Mouse (Mus musculus) lung, postnatal 0 days (tissue): Measurements from ENCODE around the gene Aven. TPM values are rescaled to one million over a fixed set of nuclear protein-coding genes. Genes with fewer than 3 reads are reported as not detected.
A peak's percentile ranks its signal among the peaks of the same experiment; 100 is the strongest.

Experiments
- ATAC-seq: fragments of 200-750 bp; cut with Nextera tagmentation; 2 replicates; pipeline ENCODE4 v1.8.0; 2017; ENCODE audit warnings: moderate library complexity
- DNase-seq: peaks from one replicate; pipeline ENCODE4 v3.0.0-alpha.2; 2016; ENCODE audit warnings: low spot score
- H3K27ac ChIP-seq: fragments of 300-500 bp; sonication (generic); 2 replicates; pipeline ENCODE4 v1.5.1; 2014; ENCODE audit warnings: antibody characterized with exemption, mild to moderate bottlenecking, low read length, mixed read lengths
- H3K27me3 ChIP-seq: fragments of 300-500 bp; sonication (generic); replicated peaks from 2 replicates; pipeline ENCODE4 v1.6.1; 2014; ENCODE audit warnings: low read length, mixed read lengths; ENCODE audit not compliant: insufficient read depth
- H3K36me3 ChIP-seq: fragments of 300-500 bp; sonication (generic); 2 replicates; pipeline ENCODE4 v1.6.1; 2014; ENCODE audit warnings: low read length, mixed read lengths; ENCODE audit not compliant: insufficient read depth
- H3K4me1 ChIP-seq: fragments of 300-500 bp; sonication (generic); 2 replicates; pipeline ENCODE4 v1.6.1; 2014; ENCODE audit warnings: antibody characterized with exemption, low read depth, low read length, mixed read lengths; ENCODE audit not compliant: insufficient read depth
- H3K4me2 ChIP-seq: fragments of 300-500 bp; sonication (generic); replicated peaks from 2 replicates; pipeline ENCODE4 v1.6.1; 2014; ENCODE audit warnings: low read depth, mild to moderate bottlenecking, low read length, moderate library complexity, mixed read lengths
- H3K4me3 ChIP-seq: fragments of 300-500 bp; sonication (generic); 2 replicates; pipeline ENCODE4 v1.5.1; 2014; ENCODE audit warnings: low read depth, low read length
- H3K9ac ChIP-seq: fragments of 300-500 bp; sonication (generic); replicated peaks from 2 replicates; pipeline ENCODE4 v1.6.1; 2014; ENCODE audit warnings: low read depth, mild to moderate bottlenecking
- H3K9me3 ChIP-seq: fragments of 300-500 bp; sonication (generic); 2 replicates; pipeline ENCODE4 v1.6.1; 2016; ENCODE audit warnings: low read length, mixed read lengths
- CTCF ChIP-seq: IDR thresholded peaks from 2 replicates; pipeline ENCODE4 v1.5.1; 2016; ENCODE audit warnings: antibody characterized with exemption, mild to moderate bottlenecking
- EP300 ChIP-seq: IDR thresholded peaks from 2 replicates; pipeline ENCODE4 v1.6.1; 2016; ENCODE audit warnings: antibody characterized with exemption, mild to moderate bottlenecking, control low read depth
- WGBS: fragments of 180-500 bp; shearing (Covaris S2); extraction: QIAGEN DNeasy Blood & Tissue Kit; methylation state at CpG from one replicate; pipeline ENCODE4 v1.1.7; 2014; 5-methylcytosine and 5-hydroxymethylcytosine counted together
- polyA plus RNA-seq: library from polyadenylated mRNA; unstranded; fragments of >200 nt; fragmentation: Nextera tagmentation; extraction: Ambion mirVana; gene quantifications from 2 replicates; pipeline ENCODE4 v1.2.1, GENCODE M21; 2015

The Aven gene
- polyA plus RNA-seq, 1 experiment from 2014 or later: 2.4 TPM

DNA sequence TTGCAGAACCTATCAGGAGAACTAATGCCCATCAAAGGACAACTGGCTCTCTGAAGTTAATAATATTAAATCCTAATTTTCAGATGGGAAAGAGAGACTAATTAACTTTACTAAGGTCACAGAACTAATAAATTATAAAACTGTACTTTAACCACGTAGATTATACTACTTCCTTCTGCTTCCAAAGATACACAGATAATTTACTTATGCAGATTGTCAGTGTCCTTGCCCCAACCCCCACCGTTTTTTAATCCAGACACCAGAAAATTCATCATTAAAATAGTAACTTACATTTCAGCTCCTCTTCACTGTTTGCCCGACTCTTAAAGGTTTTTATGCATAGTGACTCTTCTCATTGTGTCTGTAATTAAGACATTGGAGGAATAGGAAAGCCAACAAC lies 103.0 kb downstream of the Aven start:
- H3K9ac ChIP-seq: no peak overlapping the region
- no peaks in the 10 kb centered on the region for H3K9me3 ChIP-seq
- WGBS: 75% methylated on average over 3 of the region's 3 CpGs
- ATAC-seq (no peak), DNase-seq (no peak)
- no peak for TF ChIP-seq CTCF
- TF ChIP-seq EP300: no peak
- no peaks in the 10 kb centered on the region for H3K36me3 ChIP-seq
- no peak overlapping the region for H3K4me3 ChIP-seq
- H3K27ac ChIP-seq: no peak overlapping the region
- no peaks in the 10 kb centered on the region for H3K27me3 ChIP-seq
- H3K4me1 ChIP-seq: no peaks in the 10 kb centered on the region
- H3K4me2 ChIP-seq: no peak overlapping the region

DNA sequence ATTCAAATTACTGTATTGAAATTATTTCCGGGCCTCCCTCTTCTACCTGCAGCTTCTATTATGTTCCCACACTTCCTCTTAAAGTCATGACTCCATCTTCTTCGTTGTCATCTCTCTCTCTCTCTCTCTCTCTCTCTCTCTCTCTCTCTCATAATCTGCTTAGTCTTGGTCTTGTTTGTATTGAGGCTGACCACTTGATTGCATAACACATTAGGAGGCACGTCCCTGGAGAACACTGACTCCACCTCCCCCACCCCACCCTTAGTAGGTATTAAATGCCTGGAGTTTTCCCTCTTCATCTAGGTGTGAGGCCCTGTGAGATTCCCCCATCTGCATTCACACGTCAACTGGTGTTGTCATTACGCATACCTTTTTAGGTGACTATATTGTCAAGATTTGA lies 103.7 kb downstream of the Aven start:
- DNase-seq (no peak), ATAC-seq (no peak)
- no peak overlapping the region for H3K4me3 ChIP-seq
- TF ChIP-seq EP300: no peak
- TF ChIP-seq CTCF: no peak
- no peak overlapping the region for H3K27ac ChIP-seq
- no peaks in the 10 kb centered on the region for H3K36me3 ChIP-seq
- 59% methylated on average over 5 of the region's 5 CpGs for WGBS
- H3K27me3 ChIP-seq: no peaks in the 10 kb centered on the region
- H3K9me3 ChIP-seq: no peaks in the 10 kb centered on the region
- H3K4me1 ChIP-seq: no peaks in the 10 kb centered on the region
- no peak overlapping the region for H3K9ac ChIP-seq
- no peak overlapping the region for H3K4me2 ChIP-seq

DNA sequence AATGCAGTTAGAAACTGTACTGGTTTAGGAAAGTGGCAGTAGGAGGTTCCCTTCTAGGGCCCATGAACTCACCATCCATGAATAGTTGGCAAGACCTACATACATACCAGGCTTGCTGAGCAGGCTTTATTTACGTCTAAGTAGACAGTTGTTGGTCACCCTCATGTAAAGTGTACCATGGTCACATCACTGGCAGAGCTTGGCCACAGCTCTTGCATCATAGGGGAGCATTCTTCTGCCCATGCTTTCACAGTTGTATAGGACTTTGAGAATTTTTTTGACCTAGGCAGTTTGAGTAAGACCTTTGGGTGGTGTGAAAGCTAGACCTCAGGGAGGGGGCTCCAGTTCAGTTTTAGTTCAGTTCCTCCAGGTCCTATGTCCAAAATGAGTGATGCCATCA lies 104.3 kb downstream of the Aven start:
- DNase-seq (no peak), ATAC-seq (no peak)
- Histone ChIP-seq H3K27me3 (no peaks in the 10 kb centered on the region), H3K36me3 (no peaks in the 10 kb centered on the region), H3K4me3 (no peak overlapping the region), H3K4me1 (no peaks in the 10 kb centered on the region), H3K9me3 (no peaks in the 10 kb centered on the region), H3K9ac (no peak overlapping the region), H3K4me2 (no peak overlapping the region), H3K27ac (no peak overlapping the region)
- 67% methylated on average over 1 of the region's 1 CpGs for WGBS
- TF ChIP-seq EP300: no peak
- no peak for TF ChIP-seq CTCF

DNA sequence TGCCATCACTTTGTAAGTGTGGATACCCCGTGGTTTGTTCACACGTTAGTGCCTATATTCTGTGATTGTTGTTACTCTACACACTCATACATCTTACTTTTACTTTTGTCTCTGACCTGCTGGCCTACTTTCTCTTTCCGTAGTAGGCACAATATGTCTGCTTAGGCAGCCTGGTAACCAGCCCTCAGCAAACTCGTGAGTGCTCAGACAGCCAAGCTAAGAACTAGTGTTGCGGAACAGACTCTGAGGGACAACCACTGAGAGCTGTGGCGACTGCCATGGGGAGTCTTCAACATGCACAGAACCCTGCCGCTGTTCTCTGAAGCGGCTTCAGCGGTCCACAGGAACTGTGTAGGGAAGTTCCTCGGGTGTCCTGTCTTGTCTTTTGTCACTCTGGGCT lies 107.5 kb downstream of the Aven start:
- ATAC-seq (no peak), DNase-seq (no peak)
- no peak overlapping the region for H3K4me2 ChIP-seq
- no peak overlapping the region for H3K9ac ChIP-seq
- no peak for TF ChIP-seq EP300
- TF ChIP-seq CTCF: no peak
- H3K9me3 ChIP-seq: no peaks in the 10 kb centered on the region
- H3K4me3 ChIP-seq: no peak overlapping the region
- WGBS: 66% methylated on average over 10 of the region's 10 CpGs
- no peaks in the 10 kb centered on the region for H3K4me1 ChIP-seq
- H3K27ac ChIP-seq: no peak overlapping the region
- no peaks in the 10 kb centered on the region for H3K27me3 ChIP-seq
- H3K36me3 ChIP-seq: no peaks in the 10 kb centered on the region

DNA sequence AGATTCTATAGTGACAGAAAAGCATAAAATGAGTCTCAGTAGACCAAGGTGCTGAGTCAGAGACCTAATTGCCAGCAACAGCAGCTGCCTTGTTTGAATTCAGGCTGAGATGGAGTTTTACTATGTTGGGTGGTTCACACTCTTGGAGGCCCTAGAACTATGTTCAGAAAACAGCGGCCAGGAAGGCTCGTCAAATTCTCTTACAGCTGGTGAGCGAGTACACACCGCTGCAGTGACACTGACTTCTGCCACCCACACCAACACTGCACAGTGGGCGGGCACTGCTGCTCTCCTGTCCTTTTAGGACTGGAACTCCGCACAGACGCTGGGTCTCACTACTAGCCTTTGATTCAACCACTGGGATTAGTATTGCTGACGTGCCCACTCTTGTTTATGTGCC lies 109.7 kb downstream of the Aven start:
- ATAC-seq (no peak), DNase-seq (no peak)
- Histone ChIP-seq H3K27ac (no peak overlapping the region), H3K9me3 (no peaks in the 10 kb centered on the region), H3K4me2 (no peak overlapping the region), H3K36me3 (no peaks in the 10 kb centered on the region), H3K4me3 (no peak overlapping the region), H3K4me1 (no peaks in the 10 kb centered on the region), H3K9ac (no peak overlapping the region), H3K27me3 (no peaks in the 10 kb centered on the region)
- TF ChIP-seq EP300 (no peak), CTCF (no peak)
- WGBS: 70% methylated on average over 8 of the region's 8 CpGs

DNA sequence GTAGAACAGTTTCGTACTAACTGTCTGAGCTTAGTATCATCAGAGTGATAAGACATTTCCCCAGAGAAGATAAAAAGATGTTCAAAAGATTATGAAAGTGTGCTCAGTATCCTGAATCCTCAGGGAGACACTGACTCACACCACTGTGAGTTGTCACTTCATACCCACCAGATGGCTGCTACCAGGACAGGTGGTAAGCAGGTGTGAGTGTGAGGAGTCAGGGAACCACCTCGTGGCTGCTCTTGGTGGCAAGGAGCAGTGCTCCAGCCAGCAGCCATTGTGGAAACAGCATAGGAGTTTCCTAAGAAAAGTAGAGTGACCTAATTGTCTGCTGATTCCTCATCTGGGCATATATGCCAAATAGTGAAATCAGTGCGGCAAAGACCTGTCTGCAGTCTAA lies 113.8 kb downstream of the Aven start:
- WGBS: 76% methylated on average over 3 of the region's 3 CpGs
- no peaks in the 10 kb centered on the region for H3K36me3 ChIP-seq
- H3K4me2 ChIP-seq: no peak overlapping the region
- no peaks in the 10 kb centered on the region for H3K9me3 ChIP-seq
- no peaks in the 10 kb centered on the region for H3K4me1 ChIP-seq
- no peak for DNase-seq
- H3K27ac ChIP-seq: no peak overlapping the region
- no peak overlapping the region for H3K4me3 ChIP-seq
- H3K9ac ChIP-seq: no peak overlapping the region
- no peak for ATAC-seq
- TF ChIP-seq CTCF: no peak
- no peak for TF ChIP-seq EP300
- no peaks in the 10 kb centered on the region for H3K27me3 ChIP-seq

DNA sequence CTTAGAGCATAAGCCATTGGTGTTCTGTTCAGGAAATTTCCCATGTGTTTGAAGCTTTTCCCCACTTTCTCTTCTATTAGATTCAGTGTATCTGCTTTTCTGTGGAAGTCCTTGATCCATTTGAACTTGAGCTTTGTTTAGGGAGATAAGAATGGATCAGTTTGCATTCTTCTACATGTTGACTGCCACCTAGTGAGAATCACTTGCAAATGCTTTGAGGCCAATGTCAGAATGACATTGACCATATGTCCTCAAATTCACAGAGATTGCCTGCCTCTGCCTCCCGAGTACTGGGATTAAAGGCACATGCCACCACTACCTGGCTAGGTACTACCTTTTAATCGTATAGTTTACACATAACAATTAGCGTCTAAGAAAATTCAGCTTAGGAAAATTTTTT lies 119.9 kb downstream of the Aven start:
- Histone ChIP-seq H3K27ac (no peak overlapping the region), H3K4me2 (no peak overlapping the region), H3K4me3 (no peak overlapping the region), H3K36me3 (no peaks in the 10 kb centered on the region), H3K27me3 (no peaks in the 10 kb centered on the region), H3K4me1 (no peaks in the 10 kb centered on the region), H3K9ac (no peak overlapping the region), H3K9me3 (no peaks in the 10 kb centered on the region)
- ATAC-seq (no peak), DNase-seq (no peak)
- WGBS: 81% methylated on average over 3 of the region's 3 CpGs
- TF ChIP-seq CTCF (peak; percentile 41), EP300 (no peak)
